Mouse (Mus musculus) limb, embryonic 12.5 days (tissue): ENCODE data around the gene Cpne4. TPM values are rescaled to one million over a fixed set of nuclear protein-coding genes. Genes with fewer than 3 reads are reported as not detected.

Source experiments
- ATAC-seq: fragments of 200-750 bp; cut with Nextera tagmentation; 2 replicates; pipeline ENCODE4 v1.8.0; 2017; ENCODE audit warnings: low read depth, moderate TSS enrichment; ENCODE audit not compliant: insufficient number of reproducible peaks, insufficient read depth, low FRiP score, low TSS enrichment
- H3K27ac ChIP-seq: fragments of 300-500 bp; sonication (generic); 2 replicates; pipeline ENCODE4 v1.5.1; 2016; ENCODE audit warnings: mild to moderate bottlenecking, moderate library complexity
- H3K27me3 ChIP-seq: fragments of 300-500 bp; sonication (generic); 2 replicates; pipeline ENCODE4 v1.6.1; 2016; ENCODE audit warnings: mild to moderate bottlenecking, moderate library complexity
- H3K36me3 ChIP-seq: fragments of 300-500 bp; sonication (generic); 2 replicates; pipeline ENCODE4 v1.6.1; 2016; ENCODE audit warnings: mild to moderate bottlenecking, moderate library complexity
- H3K4me1 ChIP-seq: fragments of 300-500 bp; sonication (generic); replicated peaks from 2 replicates; pipeline ENCODE4 v1.6.1; 2016
- H3K4me2 ChIP-seq: fragments of 300-500 bp; sonication (generic); 2 replicates; pipeline ENCODE4 v1.6.1; 2016; ENCODE audit warnings: mild to moderate bottlenecking, moderate library complexity
- H3K4me3 ChIP-seq: fragments of 300-500 bp; sonication (generic); replicated peaks from 2 replicates; pipeline ENCODE4 v1.5.1; 2016; ENCODE audit warnings: mild to moderate bottlenecking
- H3K9ac ChIP-seq: fragments of 300-500 bp; sonication (generic); replicated peaks from 2 replicates; pipeline ENCODE4 v1.6.1; 2016; ENCODE audit warnings: mild to moderate bottlenecking, moderate library complexity
- H3K9me3 ChIP-seq: fragments of 300-500 bp; sonication (generic); 2 replicates; pipeline ENCODE4 v1.6.1; 2016; ENCODE audit warnings: mild to moderate bottlenecking, moderate library complexity
- WGBS: fragments of 180-500 bp; shearing (Covaris S2); methylation state at CpG from one replicate; pipeline ENCODE4 v1.1.7; 2016; 5-methylcytosine and 5-hydroxymethylcytosine counted together
- polyA plus RNA-seq: library from polyadenylated mRNA; unstranded; fragments of >200 nt; fragmentation: Nextera tagmentation; extraction: Ambion mirVana; gene quantifications from 2 replicates; pipeline ENCODE4 v1.2.1, GENCODE M21; 2016

Gene Cpne4
- polyA plus RNA-seq, 1 experiment from 2014 or later = 0.40 TPM

GRCm38 (mm10) chr9:105048351-105048750 lies 501.3 kb downstream of the Cpne4 start:
- H3K27me3 ChIP-seq = no peaks in the 10 kb centered on the region
- 70% methylated on average over 10 of the region's 10 CpGs for WGBS
- no peak overlapping the region for H3K9ac ChIP-seq
- no peaks in the 10 kb centered on the region for H3K4me1 ChIP-seq
- H3K27ac ChIP-seq = no peak overlapping the region
- no peak overlapping the region for H3K4me3 ChIP-seq
- no peaks in the 10 kb centered on the region for H3K36me3 ChIP-seq
- H3K9me3 ChIP-seq = no peaks in the 10 kb centered on the region
- no peak for ATAC-seq
- H3K4me2 ChIP-seq = no peak overlapping the region

- 63% methylated on average over 2 of the region's 2 CpGs for WGBS
- Histone ChIP-seq H3K4me2 (no peak overlapping the region), H3K27ac (no peak overlapping the region), H3K9me3 (no peaks in the 10 kb centered on the region), H3K36me3 (no peaks in the 10 kb centered on the region), H3K9ac (no peak overlapping the region), H3K4me3 (no peak overlapping the region), H3K4me1 (peaks cover 4% of the 10 kb centered on the region; the same call in 1 of the 2 replicates), H3K27me3 (no peaks in the 10 kb centered on the region)
- ATAC-seq = no peak
Measured at GRCm38 (mm10) chr9:105049636-105050035, 502.6 kb downstream of the Cpne4 start.

GRCm38 (mm10) chr9:105050257-105050656 lies 503.2 kb downstream of the Cpne4 start:
- no peak overlapping the region for H3K4me2 ChIP-seq
- no peak overlapping the region for H3K27ac ChIP-seq
- WGBS = 65% methylated on average over 2 of the region's 2 CpGs
- H3K9me3 ChIP-seq = no peaks in the 10 kb centered on the region
- H3K4me1 ChIP-seq = peaks cover 4% of the 10 kb centered on the region; the same call in 1 of the 2 replicates
- H3K27me3 ChIP-seq = no peaks in the 10 kb centered on the region
- no peak overlapping the region for H3K4me3 ChIP-seq
- H3K9ac ChIP-seq = no peak overlapping the region
- no peaks in the 10 kb centered on the region for H3K36me3 ChIP-seq
- ATAC-seq = no peak

GRCm38 (mm10) chr9:105053147-105053557 lies 506.1 kb downstream of the Cpne4 start, which contains the start of gene Mrpl3:
Gene Mrpl3, plus strand, starts transcription at chr9:105053239.
- Histone ChIP-seq H3K9ac (peak within 1 kb of the TSS; percentile 96), H3K9me3 (no peaks in the 10 kb centered on the region), H3K36me3 (peaks cover 28% of the 10 kb centered on the region), H3K4me2 (peak within 1 kb of the TSS; percentile 76), H3K27me3 (no peaks in the 10 kb centered on the region), H3K4me3 (peak within 1 kb of the TSS; percentile 98), H3K4me1 (peaks cover 4% of the 10 kb centered on the region; the same call in 1 of the 2 replicates), H3K27ac (peak within 1 kb of the TSS; percentile 76)
- ATAC-seq = peak; percentile 66
- WGBS = under 1% methylated on average over 31 of the region's 31 CpGs

- peaks cover 35% of the 10 kb centered on the region for H3K36me3 ChIP-seq
- H3K9ac ChIP-seq = peak overlapping the region; percentile 96
- H3K9me3 ChIP-seq = no peaks in the 10 kb centered on the region
- 63% methylated on average over 4 of the region's 4 CpGs for WGBS
- no peaks in the 10 kb centered on the region for H3K27me3 ChIP-seq
- ATAC-seq = no peak
- peak overlapping the region; percentile 76 for H3K4me2 ChIP-seq
- H3K27ac ChIP-seq = no peak overlapping the region
- peaks cover 4% of the 10 kb centered on the region; the same call in 1 of the 2 replicates for H3K4me1 ChIP-seq
- peak overlapping the region; percentile 98 for H3K4me3 ChIP-seq
Measured at GRCm38 (mm10) chr9:105053812-105054211, 506.7 kb downstream of the Cpne4 start.

- H3K4me3 ChIP-seq = no peak overlapping the region
- WGBS = 95% methylated on average over 10 of the region's 10 CpGs
- no peaks in the 10 kb centered on the region for H3K9me3 ChIP-seq
- ATAC-seq = no peak
- no peak overlapping the region for H3K4me2 ChIP-seq
- H3K9ac ChIP-seq = no peak overlapping the region
- no peak overlapping the region for H3K27ac ChIP-seq
- H3K27me3 ChIP-seq = no peaks in the 10 kb centered on the region
- no peaks in the 10 kb centered on the region for H3K4me1 ChIP-seq
- peaks cover 78% of the 10 kb centered on the region for H3K36me3 ChIP-seq
Measured at GRCm38 (mm10) chr9:105069106-105069505, 522.0 kb downstream of the Cpne4 start.

GRCm38 (mm10) chr9:105072991-105073748 lies 526.1 kb downstream of the Cpne4 start:
- Histone ChIP-seq H3K9ac (no peak overlapping the region), H3K27me3 (no peaks in the 10 kb centered on the region), H3K27ac (no peak overlapping the region), H3K4me1 (no peaks in the 10 kb centered on the region), H3K36me3 (peaks cover 80% of the 10 kb centered on the region), H3K4me3 (no peak overlapping the region), H3K4me2 (no peak overlapping the region), H3K9me3 (no peaks in the 10 kb centered on the region)
- no peak for ATAC-seq
- 83% methylated on average over 4 of the region's 4 CpGs for WGBS

- Histone ChIP-seq H3K27ac (no peak overlapping the region), H3K4me1 (no peaks in the 10 kb centered on the region), H3K9me3 (no peaks in the 10 kb centered on the region), H3K4me2 (no peak overlapping the region), H3K36me3 (peaks cover 81% of the 10 kb centered on the region), H3K27me3 (no peaks in the 10 kb centered on the region), H3K9ac (no peak overlapping the region), H3K4me3 (no peak overlapping the region)
- ATAC-seq = no peak
- 94% methylated on average over 8 of the region's 8 CpGs for WGBS
Measured at GRCm38 (mm10) chr9:105074851-105075250, 527.8 kb downstream of the Cpne4 start.

- no peak for ATAC-seq
- H3K9me3 ChIP-seq = no peaks in the 10 kb centered on the region
Measured at GRCm38 (mm10) chr9:105076756-105077424, 529.8 kb downstream of the Cpne4 start.

GRCm38 (mm10) chr9:105078460-105078859 lies 531.4 kb downstream of the Cpne4 start:
- no peaks in the 10 kb centered on the region for H3K27me3 ChIP-seq
- H3K4me2 ChIP-seq = no peak overlapping the region
- no peak overlapping the region for H3K9ac ChIP-seq
- H3K4me3 ChIP-seq = no peak overlapping the region
- no peak for ATAC-seq
- H3K27ac ChIP-seq = no peak overlapping the region
- peaks cover 50% of the 10 kb centered on the region for H3K36me3 ChIP-seq
- no peaks in the 10 kb centered on the region for H3K9me3 ChIP-seq
- 90% methylated on average over 4 of the region's 4 CpGs for WGBS
- no peaks in the 10 kb centered on the region for H3K4me1 ChIP-seq

More at GRCm38 (mm10) chr9:105076756-105077424, 529.8 kb downstream of the Cpne4 start:
- WGBS = 92% methylated on average over 13 of the region's 13 CpGs
- no peak overlapping the region for H3K9ac ChIP-seq
- H3K27ac ChIP-seq = no peak overlapping the region
- no peak overlapping the region for H3K4me3 ChIP-seq
- H3K4me1 ChIP-seq = no peaks in the 10 kb centered on the region
- no peak overlapping the region for H3K4me2 ChIP-seq
- no peaks in the 10 kb centered on the region for H3K27me3 ChIP-seq
- H3K36me3 ChIP-seq = peaks cover 65% of the 10 kb centered on the region

GRCm38 (mm10) chr9:105080246-105080645 lies 533.2 kb downstream of the Cpne4 start:
- ATAC-seq = no peak
- no peak overlapping the region for H3K4me3 ChIP-seq
- H3K4me2 ChIP-seq = no peak overlapping the region
- H3K4me1 ChIP-seq = no peaks in the 10 kb centered on the region
- H3K27me3 ChIP-seq = no peaks in the 10 kb centered on the region
- no peak overlapping the region for H3K27ac ChIP-seq
- 89% methylated on average over 3 of the region's 3 CpGs for WGBS
- H3K9ac ChIP-seq = no peak overlapping the region
- peaks cover 33% of the 10 kb centered on the region for H3K36me3 ChIP-seq
- H3K9me3 ChIP-seq = 0 out of 2 replicates have a peak, but pooled peaks cover 5% of the 10 kb centered on the region
